ENCODE assay signal across 19 mouse cellular contexts in the genomic region with DNA sequence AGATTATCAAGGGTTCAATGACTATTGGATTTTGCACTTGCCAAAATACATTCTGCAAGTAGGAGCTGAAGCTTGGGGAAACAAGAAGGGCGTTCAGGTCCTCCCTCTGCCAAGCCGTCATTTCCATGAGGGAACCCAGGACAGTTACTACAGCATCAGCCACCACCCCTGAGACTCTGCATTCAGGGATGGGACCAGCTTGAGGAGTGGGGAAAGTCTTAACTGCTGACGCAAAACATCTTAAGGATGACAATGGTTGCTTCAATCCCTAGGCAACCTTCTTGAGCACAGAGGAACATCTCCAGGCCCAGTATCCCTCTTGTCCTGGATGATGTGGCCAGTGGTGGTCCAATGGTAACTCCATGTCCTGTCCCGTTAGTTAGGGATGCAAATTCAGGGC.
"Had no signal": no experiment of that assay in that cellular context is flagged by ENCODE, and none has a peak within 500 bp of the region (broad histone marks: within the 10 kb centered on the region; RNA-seq: fewer than 3 reads in every experiment).

No protein-coding gene starts in this region.

- H3K36me3 ChIP-seq: kidney, embryonic 15.5 days; limb, embryonic 12.5 days; liver, embryonic 13.5 days; lung, embryonic 15.5 days; midbrain, embryonic 12.5 days; neural tube, embryonic 15.5 days had no signal

- ATAC-seq: liver, postnatal 0 days had no signal

- H3K27ac ChIP-seq: kidney, embryonic 15.5 days; limb, embryonic 12.5 days; liver, embryonic 13.5 days; macrophage; midbrain, embryonic 12.5 days; neural tube, embryonic 15.5 days; stomach, postnatal 0 days had no signal

- H3K27me3 ChIP-seq: kidney, embryonic 15.5 days; limb, embryonic 12.5 days; liver, embryonic 13.5 days; lung, embryonic 15.5 days; megakaryocyte, embryonic 14.5 days; neural tube, embryonic 15.5 days had no signal

- H3K4me2 ChIP-seq: kidney, embryonic 15.5 days; limb, embryonic 12.5 days; liver, embryonic 13.5 days; lung, embryonic 15.5 days; midbrain, embryonic 12.5 days; neural tube, embryonic 15.5 days had no signal

- H3K9me3 ChIP-seq: kidney, embryonic 15.5 days; limb, embryonic 12.5 days; liver, embryonic 13.5 days; lung, embryonic 15.5 days; megakaryocyte, embryonic 14.5 days; midbrain, embryonic 12.5 days; neural tube, embryonic 15.5 days had no signal

- H3K9ac ChIP-seq: kidney, embryonic 15.5 days; limb, embryonic 12.5 days; liver, embryonic 13.5 days; liver, postnatal 0 days; lung, embryonic 15.5 days; midbrain, embryonic 12.5 days; neural tube, embryonic 15.5 days had no signal

- H3K4me1 ChIP-seq: kidney, embryonic 15.5 days; liver, embryonic 13.5 days had no signal

- DNase-seq: kidney, postnatal 14 days; layer of hippocampus, adult 9-11 months; layer of hippocampus, postnatal 36 days; liver; liver, embryonic 13.5 days; liver, postnatal 0 days; lung, postnatal 14 days; right cerebral cortex, adult 18-20 months; right cerebral cortex, postnatal 25 days; thymus, postnatal 4 days had no signal

- H3K4me3 ChIP-seq: kidney, embryonic 15.5 days; limb, embryonic 12.5 days; liver, embryonic 13.5 days; lung, embryonic 15.5 days; megakaryocyte, embryonic 14.5 days; midbrain, embryonic 12.5 days; myocyte; neural tube, embryonic 15.5 days had no signal
